Mouse (Mus musculus): ENCODE measurements around the gene Ptprg. TPM values are rescaled to one million over a fixed set of nuclear protein-coding genes. Genes with fewer than 3 reads are reported as not detected.

Ptprg gene
- polyA plus RNA-seq, 2 experiments, result 0.69 to 1.4 TPM

GRCm38 (mm10) chr14:11874960-11875889 lies 321.9 kb downstream of the Ptprg start:
- no peaks in the 10 kb centered on the region for H3K4me1 ChIP-seq (replicated peaks; ENCODE audit: control insufficient read depth in 2 of 2, insufficient read depth in 2 of 2, low read length in 1 of 2)
- H3K9me3 ChIP-seq (ENCODE audit: control insufficient read depth, low read length), result no peaks in the 10 kb centered on the region
- TF ChIP-seq CTCF (IDR thresholded peaks at IDR 0.05; ENCODE audit: low read depth) (no peak), EP300 (IDR thresholded peaks at IDR 0.05; ENCODE audit: low read depth) (no peak)
- no peak for DNase-seq (ENCODE audit: low read depth in 3 of 3, low spot score in 3 of 3)
- no peak overlapping the region for H3K4me2 ChIP-seq (ENCODE audit: low read depth)
- WGBS (ENCODE audit: insufficient replicate concordance), result 60% methylated on average over 11 of the region's 11 CpGs
- H3K36me3 ChIP-seq (replicated peaks; ENCODE audit: control insufficient read depth, insufficient read depth, low read depth), result no peaks in the 10 kb centered on the region
- H3K4me3 ChIP-seq (ENCODE audit: insufficient read depth in 1 of 2, low read depth in 2 of 2, low read length in 2 of 2), result no peak overlapping the region
- H3K9ac ChIP-seq (replicated peaks), result no peak overlapping the region
- H3K27me3 ChIP-seq (ENCODE audit: control insufficient read depth, insufficient read depth, low read length), result no peaks in the 10 kb centered on the region
- ATAC-seq (ENCODE audit: insufficient read depth), result no peak
- H3K27ac ChIP-seq, result no peak overlapping the region

GRCm38 (mm10) chr14:11881082-11881481 lies 327.8 kb downstream of the Ptprg start:
- no peak overlapping the region for H3K4me2 ChIP-seq (ENCODE audit: low read depth)
- WGBS (ENCODE audit: insufficient replicate concordance), result 40% methylated on average over 3 of the region's 3 CpGs
- H3K27me3 ChIP-seq (ENCODE audit: control insufficient read depth, insufficient read depth, low read length), result no peaks in the 10 kb centered on the region
- H3K36me3 ChIP-seq (replicated peaks; ENCODE audit: control insufficient read depth, insufficient read depth, low read depth), result no peaks in the 10 kb centered on the region
- H3K9me3 ChIP-seq (ENCODE audit: control insufficient read depth, low read length), result no peaks in the 10 kb centered on the region
- ATAC-seq (ENCODE audit: insufficient read depth) (no peak), DNase-seq (ENCODE audit: low read depth in 3 of 3, low spot score in 3 of 3) (no peak)
- TF ChIP-seq CTCF (IDR thresholded peaks at IDR 0.05; ENCODE audit: low read depth), result no peak
- TF ChIP-seq EP300 (IDR thresholded peaks at IDR 0.05; ENCODE audit: low read depth), result no peak
- no peak overlapping the region for H3K27ac ChIP-seq
- H3K9ac ChIP-seq (replicated peaks), result no peak overlapping the region
- H3K4me1 ChIP-seq (replicated peaks; ENCODE audit: control insufficient read depth in 2 of 2, insufficient read depth in 2 of 2, low read length in 1 of 2), result no peaks in the 10 kb centered on the region; a peak in 1 of 4 replicates
- no peak overlapping the region for H3K4me3 ChIP-seq (ENCODE audit: insufficient read depth in 1 of 2, low read depth in 2 of 2, low read length in 2 of 2)

DNA sequence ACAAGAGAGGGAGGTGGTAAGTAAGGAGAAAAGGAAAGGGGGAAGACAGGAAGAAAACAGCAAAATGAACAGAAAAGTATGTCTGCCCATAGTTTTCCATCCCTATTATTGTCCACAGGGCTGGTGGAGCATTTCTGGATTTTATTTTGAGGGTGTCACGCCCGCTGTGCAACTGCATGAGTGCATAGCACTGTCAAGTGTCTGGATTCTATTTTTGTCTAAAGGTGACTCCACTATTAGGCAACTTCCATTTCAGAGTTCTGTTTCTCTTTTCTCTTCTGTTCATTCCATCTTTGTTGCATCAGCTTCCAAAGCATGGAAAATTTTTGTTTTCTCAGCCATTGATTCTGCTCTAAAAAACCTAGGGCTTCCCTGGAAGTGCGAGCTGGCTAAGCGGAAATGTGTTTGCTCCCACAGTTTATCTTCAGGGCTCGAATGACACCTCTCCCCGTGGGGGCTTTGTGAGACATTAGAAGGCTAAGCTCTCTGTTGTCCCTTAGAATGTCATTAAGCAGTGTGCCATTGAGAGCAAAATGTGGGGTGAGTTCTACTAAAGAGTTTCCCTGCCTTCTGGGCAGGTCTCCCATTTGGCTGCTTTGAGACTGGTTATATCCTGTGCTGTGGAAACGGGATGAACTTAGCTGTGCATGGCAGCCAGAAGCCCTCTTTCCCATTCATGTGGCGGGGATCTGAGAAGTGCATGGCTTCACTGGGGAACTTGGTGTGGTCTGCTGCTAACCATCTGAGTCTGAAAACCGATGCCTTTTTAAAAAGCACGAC lies 330.0 kb downstream of the Ptprg start:
- no peaks in the 10 kb centered on the region; a peak in 1 of 4 replicates for H3K4me1 ChIP-seq (replicated peaks; ENCODE audit: control insufficient read depth in 2 of 2, insufficient read depth in 2 of 2, low read length in 1 of 2)
- H3K4me2 ChIP-seq (ENCODE audit: low read depth), result no peak overlapping the region
- no peak for TF ChIP-seq CTCF (IDR thresholded peaks at IDR 0.05; ENCODE audit: low read depth)
- no peak for TF ChIP-seq EP300 (IDR thresholded peaks at IDR 0.05; ENCODE audit: low read depth)
- no peak overlapping the region for H3K4me3 ChIP-seq (ENCODE audit: insufficient read depth in 1 of 2, low read depth in 2 of 2, low read length in 2 of 2)
- H3K27ac ChIP-seq, result no peak overlapping the region
- no peak for ATAC-seq (ENCODE audit: insufficient read depth)
- H3K9ac ChIP-seq (replicated peaks), result no peak overlapping the region
- H3K9me3 ChIP-seq (ENCODE audit: control insufficient read depth, low read length), result no peaks in the 10 kb centered on the region
- 35% methylated on average over 10 of the region's 10 CpGs for whole genome bisulfite sequencing (ENCODE audit: insufficient replicate concordance)
- no peak for DNase-seq (ENCODE audit: low read depth in 3 of 3, low spot score in 3 of 3)
- H3K27me3 ChIP-seq (ENCODE audit: control insufficient read depth, insufficient read depth, low read length), result no peaks in the 10 kb centered on the region
- no peaks in the 10 kb centered on the region for H3K36me3 ChIP-seq (replicated peaks; ENCODE audit: control insufficient read depth, insufficient read depth, low read depth)

DNA sequence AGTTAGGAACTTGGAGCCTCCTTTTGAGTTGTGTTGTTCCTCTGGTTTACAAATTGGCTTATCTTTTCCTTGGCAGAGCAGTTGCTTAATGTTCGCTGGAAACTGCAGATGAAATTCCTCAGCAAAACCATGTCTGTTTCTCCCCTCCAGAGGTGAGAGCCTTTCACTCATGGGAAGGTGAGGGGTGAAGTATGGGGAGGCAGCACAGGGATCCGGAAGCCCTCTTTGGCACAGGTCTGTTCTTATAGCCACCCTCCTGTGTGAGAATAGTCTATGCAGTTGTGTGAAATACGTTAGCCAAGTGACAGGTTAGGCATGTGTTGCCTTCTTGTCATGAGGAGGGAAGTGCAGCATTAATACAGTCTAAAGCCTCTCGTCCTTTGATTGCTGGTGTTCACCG lies 330.7 kb downstream of the Ptprg start:
- no peaks in the 10 kb centered on the region; a peak in 1 of 4 replicates for H3K4me1 ChIP-seq (replicated peaks; ENCODE audit: control insufficient read depth in 2 of 2, insufficient read depth in 2 of 2, low read length in 1 of 2)
- no peaks in the 10 kb centered on the region for H3K27me3 ChIP-seq (ENCODE audit: control insufficient read depth, insufficient read depth, low read length)
- no peak overlapping the region for H3K27ac ChIP-seq
- no peak overlapping the region for H3K9ac ChIP-seq (replicated peaks)
- H3K4me2 ChIP-seq (ENCODE audit: low read depth), result no peak overlapping the region
- no peak for DNase-seq (ENCODE audit: low read depth in 3 of 3, low spot score in 3 of 3)
- H3K9me3 ChIP-seq (ENCODE audit: control insufficient read depth, low read length), result no peaks in the 10 kb centered on the region
- no peak for TF ChIP-seq CTCF (IDR thresholded peaks at IDR 0.05; ENCODE audit: low read depth)
- TF ChIP-seq EP300 (IDR thresholded peaks at IDR 0.05; ENCODE audit: low read depth), result no peak
- WGBS (ENCODE audit: insufficient replicate concordance), result 42% methylated on average over 5 of the region's 5 CpGs
- no peak for ATAC-seq (ENCODE audit: insufficient read depth)
- H3K4me3 ChIP-seq (ENCODE audit: insufficient read depth in 1 of 2, low read depth in 2 of 2, low read length in 2 of 2), result no peak overlapping the region
- no peaks in the 10 kb centered on the region for H3K36me3 ChIP-seq (replicated peaks; ENCODE audit: control insufficient read depth, insufficient read depth, low read depth)

- DNase-seq (ENCODE audit: low read depth in 3 of 3, low spot score in 3 of 3) (no peak), ATAC-seq (ENCODE audit: insufficient read depth) (no peak)
- 42% methylated on average over 3 of the region's 3 CpGs for WGBS (ENCODE audit: insufficient replicate concordance)
- no peak overlapping the region for H3K4me3 ChIP-seq (ENCODE audit: insufficient read depth in 1 of 2, low read depth in 2 of 2, low read length in 2 of 2)
- H3K9me3 ChIP-seq (ENCODE audit: control insufficient read depth, low read length), result no peaks in the 10 kb centered on the region
- TF ChIP-seq CTCF (IDR thresholded peaks at IDR 0.05; ENCODE audit: low read depth) (no peak), EP300 (IDR thresholded peaks at IDR 0.05; ENCODE audit: low read depth) (no peak)
- H3K4me1 ChIP-seq (replicated peaks; ENCODE audit: control insufficient read depth in 2 of 2, insufficient read depth in 2 of 2, low read length in 1 of 2), result no peaks in the 10 kb centered on the region; a peak in 1 of 4 replicates
- no peaks in the 10 kb centered on the region for H3K27me3 ChIP-seq (ENCODE audit: control insufficient read depth, insufficient read depth, low read length)
- H3K9ac ChIP-seq (replicated peaks), result no peak overlapping the region
- H3K36me3 ChIP-seq (replicated peaks; ENCODE audit: control insufficient read depth, insufficient read depth, low read depth), result no peaks in the 10 kb centered on the region
- H3K27ac ChIP-seq, result no peak overlapping the region
- no peak overlapping the region for H3K4me2 ChIP-seq (ENCODE audit: low read depth)
Observed at GRCm38 (mm10) chr14:11886417-11886816, 333.1 kb downstream of the Ptprg start.
